Mouse (Mus musculus): ENCODE results near the gene Scamp4. TPM values are rescaled to one million over a fixed set of nuclear protein-coding genes. Genes with fewer than 3 reads are reported as not detected.

Scamp4 gene
- polyA plus RNA-seq, 1 experiment from 2014 or later = 107 TPM

- peaks cover 19% of the 10 kb centered on the region for H3K36me3 ChIP-seq
- H3K9ac ChIP-seq = peak overlapping the region; percentile 39
- ATAC-seq (replicated peaks; ENCODE audit: low FRiP score) = peak; percentile 19; the same call in 1 of the 2 replicates
- no peaks in the 10 kb centered on the region for H3K9me3 ChIP-seq (replicated peaks)
- peak overlapping the region; percentile 59 for H3K4me2 ChIP-seq
- WGBS = 15% methylated on average over 29 of the region's 30 CpGs
- no peaks in the 10 kb centered on the region for H3K27me3 ChIP-seq
- peaks cover 79% of the 10 kb centered on the region for H3K4me1 ChIP-seq
- H3K4me3 ChIP-seq (replicated peaks) = peak overlapping the region; percentile 25
- H3K27ac ChIP-seq = peak overlapping the region; percentile 74
These were observed 31.5 kb upstream of the Scamp4 start for GRCm38 (mm10) chr10:80570871-80571836.

- peaks cover 14% of the 10 kb centered on the region for H3K36me3 ChIP-seq
- H3K27ac ChIP-seq = peak overlapping the region; percentile 74; the same call in 1 of the 2 replicates
- 83% methylated on average over 2 of the region's 2 CpGs for WGBS
- H3K4me1 ChIP-seq = peaks cover 77% of the 10 kb centered on the region
- no peak overlapping the region for H3K4me2 ChIP-seq
- no peak overlapping the region for H3K9ac ChIP-seq
- ATAC-seq (replicated peaks; ENCODE audit: low FRiP score) = no peak
- H3K9me3 ChIP-seq (replicated peaks) = no peaks in the 10 kb centered on the region
- H3K27me3 ChIP-seq = no peaks in the 10 kb centered on the region
- no peak overlapping the region; the same call in 1 of the 2 replicates for H3K4me3 ChIP-seq (replicated peaks)
These were observed 30.2 kb upstream of the Scamp4 start for GRCm38 (mm10) chr10:80572477-80572876.

GRCm38 (mm10) chr10:80573944-80574343 lies 28.7 kb upstream of the Scamp4 start:
- Histone ChIP-seq H3K27me3 (no peaks in the 10 kb centered on the region), H3K4me2 (peak overlapping the region; percentile 4; the same call in 1 of the 2 replicates), H3K9ac (no peak overlapping the region), H3K36me3 (no peaks in the 10 kb centered on the region), H3K9me3 (replicated peaks) (no peaks in the 10 kb centered on the region), H3K27ac (no peak overlapping the region), H3K4me1 (peaks cover 87% of the 10 kb centered on the region), H3K4me3 (replicated peaks) (no peak overlapping the region)
- 54% methylated on average over 9 of the region's 9 CpGs for WGBS
- no peak for ATAC-seq (replicated peaks; ENCODE audit: low FRiP score)

- peaks cover 86% of the 10 kb centered on the region for H3K4me1 ChIP-seq
- H3K9ac ChIP-seq = peak overlapping the region; percentile 14; the same call in 1 of the 2 replicates
- no peaks in the 10 kb centered on the region for H3K27me3 ChIP-seq
- no peak overlapping the region for H3K27ac ChIP-seq
- H3K9me3 ChIP-seq (replicated peaks) = no peaks in the 10 kb centered on the region
- peak overlapping the region; percentile 88; the same call in 1 of the 2 replicates for H3K4me3 ChIP-seq (replicated peaks)
- WGBS = 64% methylated on average over 3 of the region's 3 CpGs
- peak overlapping the region; percentile 96; the same call in 1 of the 2 replicates for H3K4me2 ChIP-seq
- H3K36me3 ChIP-seq = no peaks in the 10 kb centered on the region
- no peak for ATAC-seq (replicated peaks; ENCODE audit: low FRiP score)
These were observed 27.8 kb upstream of the Scamp4 start for GRCm38 (mm10) chr10:80574896-80575295.

- peak overlapping the region; percentile 96 for H3K4me2 ChIP-seq
- ATAC-seq (replicated peaks; ENCODE audit: low FRiP score) = no peak
- H3K27me3 ChIP-seq = no peaks in the 10 kb centered on the region
- peak overlapping the region; percentile 82 for H3K9ac ChIP-seq
- H3K9me3 ChIP-seq (replicated peaks) = no peaks in the 10 kb centered on the region
- H3K27ac ChIP-seq = 0 out of 2 replicates have a peak overlapping the region, but pooled peaks have one; percentile 97
- peak overlapping the region; percentile 88 for H3K4me3 ChIP-seq (replicated peaks)
- peaks cover 76% of the 10 kb centered on the region for H3K4me1 ChIP-seq
- H3K36me3 ChIP-seq = no peaks in the 10 kb centered on the region
- 12% methylated on average over 17 of the region's 17 CpGs for WGBS
These were observed 26.7 kb upstream of the Scamp4 start for GRCm38 (mm10) chr10:80575925-80576324.

GRCm38 (mm10) chr10:80576351-80577194 lies 26.1 kb upstream of the Scamp4 start:
- Histone ChIP-seq H3K27me3 (no peaks in the 10 kb centered on the region), H3K36me3 (0 out of 2 replicates have a peak, but pooled peaks cover 2% of the 10 kb centered on the region), H3K27ac (peak overlapping the region; percentile 97), H3K9ac (peak overlapping the region; percentile 82), H3K4me2 (peak overlapping the region; percentile 96), H3K4me3 (replicated peaks) (peak overlapping the region; percentile 88), H3K9me3 (replicated peaks) (no peaks in the 10 kb centered on the region), H3K4me1 (peaks cover 70% of the 10 kb centered on the region)
- under 1% methylated on average over 92 of the region's 96 CpGs for WGBS
- ATAC-seq (replicated peaks; ENCODE audit: low FRiP score) = peak; percentile 2; the same call in 1 of the 2 replicates

- Histone ChIP-seq H3K9me3 (replicated peaks) (no peaks in the 10 kb centered on the region), H3K4me1 (peaks cover 61% of the 10 kb centered on the region), H3K4me2 (peak within 1 kb of the TSS; percentile 96), H3K9ac (peak within 1 kb of the TSS; percentile 82), H3K27ac (peak within 1 kb of the TSS; percentile 97), H3K4me3 (replicated peaks) (peak within 1 kb of the TSS; percentile 88), H3K36me3 (peaks cover 8% of the 10 kb centered on the region), H3K27me3 (no peaks in the 10 kb centered on the region)
- ATAC-seq (replicated peaks; ENCODE audit: low FRiP score) = peak; percentile 79
- under 1% methylated on average over 91 of the region's 97 CpGs for WGBS
These were observed 25.2 kb upstream of the Scamp4 start, which contains the start of gene Klf16 for GRCm38 (mm10) chr10:80577195-80578130. TSS of gene Klf16 (minus strand) at chr10:80577321.

GRCm38 (mm10) chr10:80578131-80578750 lies 24.4 kb upstream of the Scamp4 start:
- Histone ChIP-seq H3K27ac (peak overlapping the region; percentile 97), H3K4me1 (peaks cover 55% of the 10 kb centered on the region), H3K36me3 (peaks cover 12% of the 10 kb centered on the region), H3K4me3 (replicated peaks) (peak overlapping the region; percentile 88), H3K9me3 (replicated peaks) (no peaks in the 10 kb centered on the region), H3K4me2 (peak overlapping the region; percentile 96), H3K27me3 (no peaks in the 10 kb centered on the region), H3K9ac (peak overlapping the region; percentile 82)
- WGBS = under 1% methylated on average over 29 of the region's 29 CpGs
- peak; percentile 30 for ATAC-seq (replicated peaks; ENCODE audit: low FRiP score)

GRCm38 (mm10) chr10:80578911-80579310 lies 23.8 kb upstream of the Scamp4 start:
- Histone ChIP-seq H3K9me3 (replicated peaks) (no peaks in the 10 kb centered on the region), H3K27ac (peak overlapping the region; percentile 97), H3K9ac (0 out of 2 replicates have a peak overlapping the region, but pooled peaks have one; percentile 6), H3K4me2 (peak overlapping the region; percentile 96), H3K4me3 (replicated peaks) (peak overlapping the region; percentile 88), H3K4me1 (peaks cover 51% of the 10 kb centered on the region), H3K36me3 (peaks cover 19% of the 10 kb centered on the region), H3K27me3 (no peaks in the 10 kb centered on the region)
- 6% methylated on average over 8 of the region's 8 CpGs for WGBS
- ATAC-seq (replicated peaks; ENCODE audit: low FRiP score) = no peak; the same call in 1 of the 2 replicates

GRCm38 (mm10) chr10:80583047-80583446 lies 19.6 kb upstream of the Scamp4 start:
- Histone ChIP-seq H3K4me2 (no peak overlapping the region), H3K9me3 (replicated peaks) (no peaks in the 10 kb centered on the region), H3K4me3 (replicated peaks) (no peak overlapping the region), H3K36me3 (peaks cover 45% of the 10 kb centered on the region), H3K9ac (no peak overlapping the region), H3K27ac (no peak overlapping the region), H3K4me1 (peaks cover 51% of the 10 kb centered on the region), H3K27me3 (no peaks in the 10 kb centered on the region)
- no peak for ATAC-seq (replicated peaks; ENCODE audit: low FRiP score)
- WGBS = 92% methylated on average over 5 of the region's 5 CpGs

All from kidney, embryonic 15.5 days (tissue).